8 mouse cellular contexts compared by ENCODE assay signal in genomic region chr17:33552964-33553363, GRCm38 (mm10). TPM values are rescaled to one million over a fixed set of nuclear protein-coding genes. Genes with fewer than 3 reads are reported as not detected.
A peak's percentile ranks its signal among the peaks of the same experiment; 100 is the strongest.
DNase-seq lines count a peak whose midpoint lies in the region; ATAC-seq and TF ChIP-seq lines count a peak whose summit lies in the region.

No protein-coding gene starts in this region.

- H3K4me2 ChIP-seq in forebrain, postnatal 0 days (ENCODE audit: low read depth), result no peak overlapping the region
- H3K4me2 ChIP-seq in forebrain, embryonic 16.5 days (ENCODE audit: low read length), result no peak overlapping the region
- H3K4me2 ChIP-seq in liver, embryonic 13.5 days, result no peak overlapping the region

- H3K9me3 ChIP-seq in forebrain, postnatal 0 days (ENCODE audit: low read length), result no peaks in the 10 kb centered on the region
- no peaks in the 10 kb centered on the region for H3K9me3 ChIP-seq in forebrain, embryonic 16.5 days (ENCODE audit: control insufficient read depth, low read length)
- no peaks in the 10 kb centered on the region for H3K9me3 ChIP-seq in liver, embryonic 13.5 days (replicated peaks)

- no peak overlapping the region for H3K4me3 ChIP-seq in forebrain, postnatal 0 days (ENCODE audit: low read depth, low read length)
- no peak overlapping the region for H3K4me3 ChIP-seq in forebrain, embryonic 16.5 days (replicated peaks; ENCODE audit: low read length)
- no peak overlapping the region for H3K4me3 ChIP-seq in testis, adult 2 months (ENCODE audit: control insufficient read depth, low read depth, low read length)
- H3K4me3 ChIP-seq in liver, embryonic 13.5 days (replicated peaks), result no peak overlapping the region
- no peak overlapping the region for H3K4me3 ChIP-seq in small intestine, adult 2 months (ENCODE audit: low read depth, low read length)

- H3K36me3 ChIP-seq in forebrain, postnatal 0 days (ENCODE audit: insufficient read depth), result peaks cover 6% of the 10 kb centered on the region; the same call in 1 of the 2 replicates
- peaks cover 3% of the 10 kb centered on the region; the same call in 1 of the 2 replicates for H3K36me3 ChIP-seq in forebrain, embryonic 16.5 days (ENCODE audit: control insufficient read depth, insufficient read depth)
- no peaks in the 10 kb centered on the region for H3K36me3 ChIP-seq in testis, adult 2 months (ENCODE audit: control insufficient read depth, insufficient read depth, low read length)
- 0 out of 2 replicates have a peak, but pooled peaks cover 11% of the 10 kb centered on the region for H3K36me3 ChIP-seq in liver, embryonic 13.5 days
- H3K36me3 ChIP-seq in small intestine, adult 2 months (ENCODE audit: control insufficient read depth, insufficient read depth, low read length), result peaks cover 1% of the 10 kb centered on the region; the same call in 1 of the 2 replicates

- H3K4me1 ChIP-seq in forebrain, postnatal 0 days (ENCODE audit: insufficient read depth), result no peaks in the 10 kb centered on the region
- no peaks in the 10 kb centered on the region for H3K4me1 ChIP-seq in forebrain, embryonic 16.5 days (replicated peaks; ENCODE audit: control insufficient read depth, insufficient read depth, low read length)
- no peaks in the 10 kb centered on the region for H3K4me1 ChIP-seq in testis, adult 2 months (ENCODE audit: control insufficient read depth, insufficient read depth, low read length)
- 0 out of 2 replicates have a peak, but pooled peaks cover 2% of the 10 kb centered on the region for H3K4me1 ChIP-seq in liver, embryonic 13.5 days (replicated peaks)
- H3K4me1 ChIP-seq in small intestine, adult 2 months (ENCODE audit: control insufficient read depth, insufficient read depth, insufficient read length, low read length), result no peaks in the 10 kb centered on the region

- DNase-seq in forebrain, postnatal 0 days, result peak; percentile 29
- no peak for DNase-seq in testis, postnatal 14 days (ENCODE audit: low spot score)
- DNase-seq in liver, embryonic 13.5 days, result peak; percentile 34

- H3K9ac ChIP-seq in forebrain, postnatal 0 days, result no peak overlapping the region
- H3K9ac ChIP-seq in forebrain, embryonic 16.5 days (replicated peaks; ENCODE audit: low read depth, low read length), result no peak overlapping the region
- H3K9ac ChIP-seq in liver, embryonic 13.5 days, result no peak overlapping the region

- peak; percentile 25; the same call in 1 of the 2 replicates for ATAC-seq in forebrain, postnatal 0 days
- ATAC-seq in forebrain, embryonic 16.5 days, result no peak
- ATAC-seq in erythroblast, adult 5-6 weeks (replicated peaks; ENCODE audit: low FRiP score, poor library complexity, severe bottlenecking), result peak; percentile 70
- no peak for ATAC-seq in liver, embryonic 13.5 days (ENCODE audit: low read depth)
- ATAC-seq in erythroid progenitor cell, adult 5-6 weeks (replicated peaks; ENCODE audit: low FRiP score, poor library complexity, severe bottlenecking), result no peak

- H3K27me3 ChIP-seq in forebrain, postnatal 0 days (ENCODE audit: insufficient read depth, low read length), result no peaks in the 10 kb centered on the region; the same call in 1 of the 2 replicates
- H3K27me3 ChIP-seq in forebrain, embryonic 16.5 days (replicated peaks; ENCODE audit: control insufficient read depth, insufficient read depth, low read length), result no peaks in the 10 kb centered on the region
- H3K27me3 ChIP-seq in testis, adult 2 months (ENCODE audit: control insufficient read depth, insufficient read depth, low read length), result no peaks in the 10 kb centered on the region
- H3K27me3 ChIP-seq in liver, embryonic 13.5 days, result no peaks in the 10 kb centered on the region
- no peaks in the 10 kb centered on the region for H3K27me3 ChIP-seq in small intestine, adult 2 months (ENCODE audit: control insufficient read depth, insufficient read depth, low read length)

- no peak for TF ChIP-seq POLR2A in testis, adult 2 months (IDR thresholded peaks at IDR 0.05; ENCODE audit: control insufficient read depth, low read depth, low read length)
- no peak for TF ChIP-seq POLR2A in small intestine, adult 2 months (IDR thresholded peaks at IDR 0.05; ENCODE audit: low read depth, low read length)

- no peak overlapping the region for H3K27ac ChIP-seq in forebrain, postnatal 0 days (ENCODE audit: low read depth, low read length)
- no peak overlapping the region for H3K27ac ChIP-seq in forebrain, embryonic 16.5 days (ENCODE audit: low read length)
- no peak overlapping the region for H3K27ac ChIP-seq in testis, adult 2 months (ENCODE audit: control insufficient read depth, insufficient read depth, low read depth, low read length)
- H3K27ac ChIP-seq in liver, embryonic 13.5 days, result no peak overlapping the region
- H3K27ac ChIP-seq in small intestine, adult 2 months (ENCODE audit: insufficient read depth, low read depth, low read length), result no peak overlapping the region

- peak; percentile 72 for TF ChIP-seq CTCF in forebrain, postnatal 0 days (IDR thresholded peaks at IDR 0.05; ENCODE audit: low read depth)
- TF ChIP-seq CTCF in testis, adult 2 months (IDR thresholded peaks at IDR 0.05; ENCODE audit: control insufficient read depth, insufficient read depth, insufficient replicate concordance, low read depth, low read length), result peak; percentile 51
- TF ChIP-seq CTCF in small intestine, adult 2 months (IDR thresholded peaks at IDR 0.05; ENCODE audit: extremely low read depth, insufficient read length, insufficient replicate concordance, low read depth, low read length), result peak; percentile 57; the same call in 1 of the 2 replicates

- WGBS in forebrain, postnatal 0 days, result 46% methylated on average over 4 of the region's 4 CpGs
- WGBS in forebrain, embryonic 16.5 days, result 52% methylated on average over 4 of the region's 4 CpGs
- WGBS in liver, embryonic 13.5 days (ENCODE audit: insufficient replicate concordance), result 37% methylated on average over 4 of the region's 4 CpGs
- 58% methylated on average over 4 of the region's 4 CpGs for WGBS in small intestine, adult 2 months

RNA-seq across cellular contexts. Expression of gene Myo1f, which starts 2.5 kb away (rescaled TPM):
- 2.0 and 2.3 TPM in 2 replicates for total RNA-seq in forebrain, postnatal 0 days (2014; rRNA removed)
- 0.87 and 1.5 TPM in 2 replicates for polyA plus RNA-seq in forebrain, postnatal 0 days (2015; fragmentation: Nextera tagmentation; extraction: Ambion mirVana)
- polyA plus RNA-seq in forebrain, embryonic 16.5 days (2015; fragmentation: Nextera tagmentation; extraction: Ambion mirVana), result 1.9 and 2.0 TPM in 2 replicates
- polyA plus RNA-seq in testis, adult 2 months (2012; rRNA removed), result 0.27 and 0.46 TPM in 2 replicates
- total RNA-seq in erythroblast, adult 5-6 weeks (2015; ENCODE audit: low replicate concordance), result 36.2 and 56.7 TPM in 2 replicates
- total RNA-seq in erythroblast, adult 5-6 weeks (2017; ENCODE audit: low replicate concordance), result 35.7 and 49.4 TPM in 2 replicates
- polyA plus RNA-seq in liver, embryonic 13.5 days (2015; fragmentation: Nextera tagmentation; extraction: Ambion mirVana), result 6.3 and 6.5 TPM in 2 replicates
- polyA plus RNA-seq in small intestine, adult 2 months (2012; rRNA removed), result 3.7 and 5.1 TPM in 2 replicates
- total RNA-seq in erythroid progenitor cell, adult 5-6 weeks (2015; ENCODE audit: low replicate concordance), result 20.2 and 36.5 TPM in 2 replicates
- 21.4 TPM in 2 replicates for total RNA-seq in erythroid progenitor cell, adult 5-6 weeks (2017; ENCODE audit: low replicate concordance)

RNA-seq across cellular contexts. Expression of gene Adamts10, which starts 29.0 kb away (rescaled TPM):
- 53.2 and 56.6 TPM in 2 replicates for total RNA-seq in forebrain, postnatal 0 days (2014; rRNA removed)
- polyA plus RNA-seq in forebrain, postnatal 0 days (2015; fragmentation: Nextera tagmentation; extraction: Ambion mirVana), result 12.3 and 20.3 TPM in 2 replicates
- polyA plus RNA-seq in forebrain, embryonic 16.5 days (2015; fragmentation: Nextera tagmentation; extraction: Ambion mirVana), result 36.2 and 49.8 TPM in 2 replicates
- polyA plus RNA-seq in testis, adult 2 months (2012; rRNA removed), result 7.4 and 7.9 TPM in 2 replicates
- total RNA-seq in erythroblast, adult 5-6 weeks (2015; ENCODE audit: low replicate concordance), result 4.6 and 5.2 TPM in 2 replicates
- 6.4 and 6.6 TPM in 2 replicates for total RNA-seq in erythroblast, adult 5-6 weeks (2017; ENCODE audit: low replicate concordance)
- polyA plus RNA-seq in liver, embryonic 13.5 days (2015; fragmentation: Nextera tagmentation; extraction: Ambion mirVana), result 5.5 and 6.6 TPM in 2 replicates
- 22.9 and 28.2 TPM in 2 replicates for polyA plus RNA-seq in small intestine, adult 2 months (2012; rRNA removed)
- total RNA-seq in erythroid progenitor cell, adult 5-6 weeks (2015; ENCODE audit: low replicate concordance), result 8.8 and 9.4 TPM in 2 replicates
- total RNA-seq in erythroid progenitor cell, adult 5-6 weeks (2017; ENCODE audit: low replicate concordance), result 4.2 and 5.6 TPM in 2 replicates

Comparison
In these comparisons a context has a peak if more than half of its experiments do, and no peak if none do; other contexts are left out.
1. ATAC-seq: peak in forebrain, postnatal 0 days (single experiment) and erythroblast, adult 5-6 weeks (single experiment); none in forebrain, embryonic 16.5 days (single experiment), liver, embryonic 13.5 days (single experiment) and erythroid progenitor cell, adult 5-6 weeks (single experiment).
2. Peak in every context shown above with its lines, with median percentiles within 50 percentile points of each other: CTCF ChIP-seq.